Mouse (Mus musculus) hematopoietic stem cell, adult 5-6 weeks (primary cell): ENCODE results near the gene Fcrl5. TPM values are rescaled to one million over a fixed set of nuclear protein-coding genes. Genes with fewer than 3 reads are reported as not detected.
"Not testable (repeated sequence)": the region's sequence is repeated elsewhere in the genome, so short reads cannot be mapped to it uniquely, and the experiment has no call there.

ENCODE experiments used
- ATAC-seq, 2 experiments: fragments of 125-278 bp in 1 of 2; replicated peaks in 1 of 2; 2 replicates each; pipeline ENCODE4 v1.8.0; 2016 to 2017; ENCODE audit warnings: inconsistent platforms in 2 of 2, mild to moderate bottlenecking in 2 of 2, moderate number of reproducible peaks in 2 of 2, low read depth in 1 of 2, moderate TSS enrichment in 1 of 2; ENCODE audit not compliant: low FRiP score in 2 of 2, poor library complexity in 2 of 2, severe bottlenecking in 2 of 2, insufficient read depth in 1 of 2, low TSS enrichment in 1 of 2
- total RNA-seq: library from RNA; stranded (forward); fragments of 172-1452, 232-1000 nt; gene quantifications from 2 replicates; pipeline ENCODE4 v1.2.3, GENCODE M21; 2017

Gene Fcrl5
- not detected in 2 replicates for total RNA-seq

- no peak for ATAC-seq
Observed at GRCm38 (mm10) chr3:87435479-87435878, at the start of gene Fcrl5. TSS of gene Fcrl5 (plus strand) at chr3:87435773.

GRCm38 (mm10) chr3:87390935-87391334 lies 44.6 kb upstream of the Fcrl5 start:
- ATAC-seq, result no peak

- no peak for ATAC-seq
Observed at GRCm38 (mm10) chr3:87398809-87399208, 36.8 kb upstream of the Fcrl5 start.

GRCm38 (mm10) chr3:87399906-87400305 lies 35.7 kb upstream of the Fcrl5 start:
- no peak for ATAC-seq

GRCm38 (mm10) chr3:87401321-87401720 lies 34.3 kb upstream of the Fcrl5 start:
- peak; percentile 90 to 94 for ATAC-seq

GRCm38 (mm10) chr3:87408171-87408570 lies 27.4 kb upstream of the Fcrl5 start:
- ATAC-seq, result peak; percentile 84 to 85

GRCm38 (mm10) chr3:87409196-87409935 lies 26.2 kb upstream of the Fcrl5 start:
- ATAC-seq, result no peak

GRCm38 (mm10) chr3:87410605-87411004 lies 25.0 kb upstream of the Fcrl5 start:
- ATAC-seq, result no peak

- peak; percentile 38 to 70; a peak in 3 of 4 replicates for ATAC-seq
Observed at GRCm38 (mm10) chr3:87411150-87411549, 24.4 kb upstream of the Fcrl5 start.

GRCm38 (mm10) chr3:87420645-87421044 lies 14.9 kb upstream of the Fcrl5 start:
- no peak for ATAC-seq

- no peak for ATAC-seq
Observed at GRCm38 (mm10) chr3:87422386-87422910, 13.1 kb upstream of the Fcrl5 start.

GRCm38 (mm10) chr3:87440586-87440985 lies 5.0 kb downstream of the Fcrl5 start:
- ATAC-seq, result no peak

- ATAC-seq, result no peak
Observed at GRCm38 (mm10) chr3:87443968-87444367, 8.4 kb downstream of the Fcrl5 start.

GRCm38 (mm10) chr3:87465454-87465853 lies 29.9 kb downstream of the Fcrl5 start:
- no peak for ATAC-seq

GRCm38 (mm10) chr3:87467011-87467410 lies 31.4 kb downstream of the Fcrl5 start:
- ATAC-seq, result no peak

GRCm38 (mm10) chr3:87467416-87467815 lies 31.8 kb downstream of the Fcrl5 start:
- ATAC-seq, result no peak

GRCm38 (mm10) chr3:87477948-87478347 lies 42.4 kb downstream of the Fcrl5 start:
- ATAC-seq, result not testable (repeated sequence)

GRCm38 (mm10) chr3:87478596-87478995 lies 43.0 kb downstream of the Fcrl5 start:
- not testable (repeated sequence) for ATAC-seq

- not testable (repeated sequence) for ATAC-seq
Observed at GRCm38 (mm10) chr3:87479230-87479629, 43.7 kb downstream of the Fcrl5 start.
